Mouse (Mus musculus) layer of hippocampus, adult 18-20 months (tissue): ENCODE data around the gene Dhx40. TPM values are rescaled to one million over a fixed set of nuclear protein-coding genes. Genes with fewer than 3 reads are reported as not detected.
"Not testable (repeated sequence)": the region's sequence is repeated elsewhere in the genome, so short reads cannot be mapped to it uniquely, and the experiment has no call there.

ENCODE experiments used
- DNase-seq, 2 experiments: peaks; one replicate each; pipeline ENCODE4 v3.0.0; 2022; ENCODE audit warnings: low spot score in 2 of 2
- total RNA-seq, 2 experiments: library from RNA; stranded (reverse); gene quantifications; 2 replicates each; pipeline ENCODE4 v1.2.3; 2021

The Dhx40 gene
- total RNA-seq, 2 experiments from 2014 or later: 25.7 to 28.9 TPM

GRCm38 (mm10) chr11:86756156-86757141 lies 51.1 kb downstream of the Dhx40 start:
- peak in 1 of 2 experiments; percentile 65 for DNase-seq

DNA sequence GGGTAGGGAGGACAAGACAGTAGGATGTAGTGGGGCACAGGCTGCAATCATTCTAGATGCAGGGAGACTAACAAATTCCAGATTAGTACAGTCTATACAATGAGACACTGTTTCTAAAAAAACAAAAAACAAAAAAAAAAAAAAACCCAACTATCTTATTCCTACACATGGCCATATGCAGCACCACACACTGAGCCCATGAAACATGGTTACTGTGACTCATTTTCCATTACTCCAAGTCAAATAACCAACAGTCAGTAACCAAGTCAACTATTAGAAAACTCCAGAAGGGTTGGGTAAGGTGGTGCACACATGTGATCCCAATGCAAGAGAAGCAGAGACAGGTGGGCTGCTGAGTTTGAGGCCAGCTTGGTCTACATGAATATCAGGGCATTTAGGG lies 55.1 kb downstream of the Dhx40 start:
- no peak for DNase-seq

- no peak for DNase-seq
Observed at GRCm38 (mm10) chr11:86751010-86751409, 56.5 kb downstream of the Dhx40 start.

DNA sequence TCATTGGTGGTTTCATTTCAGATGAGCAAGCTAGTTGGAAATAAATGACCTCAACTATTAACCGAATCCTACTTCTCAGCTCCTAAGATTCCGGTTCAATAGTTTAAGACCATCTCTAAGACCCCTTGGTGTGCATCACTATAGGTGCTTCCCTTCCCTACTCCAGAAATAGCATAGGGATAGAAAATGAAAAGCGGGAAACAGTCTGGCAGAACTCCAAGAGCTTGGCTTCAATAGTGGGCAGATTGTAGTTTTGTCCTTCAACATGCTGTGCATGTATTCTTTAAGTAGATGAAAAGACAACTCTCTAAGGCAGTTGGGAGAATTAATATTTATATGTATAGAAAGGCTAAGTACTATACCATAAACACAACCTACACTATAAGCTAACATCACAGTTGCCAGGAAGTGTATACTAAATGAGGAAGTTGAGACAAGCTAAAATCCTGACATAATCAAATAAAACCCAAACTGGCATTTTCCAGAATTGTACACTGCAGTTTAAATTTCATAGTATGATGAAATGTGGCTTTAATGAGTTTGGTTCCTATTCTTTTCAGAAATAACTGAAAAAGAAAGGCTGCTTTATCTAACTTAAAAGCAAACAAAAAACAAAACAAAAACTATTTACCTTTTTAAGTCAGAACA lies 57.6 kb downstream of the Dhx40 start:
- no peak for DNase-seq

GRCm38 (mm10) chr11:86745634-86746404 lies 61.7 kb downstream of the Dhx40 start:
- DNase-seq: no peak

DNA sequence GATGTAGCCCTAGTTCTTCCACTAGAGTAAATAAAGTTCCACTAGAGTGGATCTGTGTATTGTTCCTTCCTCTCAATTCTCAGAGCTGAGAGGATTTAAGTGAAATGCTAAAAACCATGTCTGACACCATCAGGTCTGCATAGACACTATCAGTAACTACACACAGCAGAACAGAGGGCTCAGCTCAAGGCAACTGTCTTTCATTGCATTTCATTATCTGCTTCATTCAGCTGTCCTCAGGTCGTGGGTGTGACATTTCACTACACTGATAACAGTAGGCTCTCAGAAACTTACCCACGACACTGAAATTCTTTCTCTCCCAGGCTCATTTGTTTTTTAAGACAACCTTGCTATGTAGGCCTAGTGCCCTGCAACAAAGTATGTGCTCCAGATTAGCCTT lies 64.9 kb downstream of the Dhx40 start:
- DNase-seq: peak in 1 of 2 experiments; percentile 22

- DNase-seq: no peak
Observed at GRCm38 (mm10) chr11:86741505-86741904, 66.0 kb downstream of the Dhx40 start.

GRCm38 (mm10) chr11:86739470-86739869 lies 68.1 kb downstream of the Dhx40 start:
- DNase-seq: no peak

DNA sequence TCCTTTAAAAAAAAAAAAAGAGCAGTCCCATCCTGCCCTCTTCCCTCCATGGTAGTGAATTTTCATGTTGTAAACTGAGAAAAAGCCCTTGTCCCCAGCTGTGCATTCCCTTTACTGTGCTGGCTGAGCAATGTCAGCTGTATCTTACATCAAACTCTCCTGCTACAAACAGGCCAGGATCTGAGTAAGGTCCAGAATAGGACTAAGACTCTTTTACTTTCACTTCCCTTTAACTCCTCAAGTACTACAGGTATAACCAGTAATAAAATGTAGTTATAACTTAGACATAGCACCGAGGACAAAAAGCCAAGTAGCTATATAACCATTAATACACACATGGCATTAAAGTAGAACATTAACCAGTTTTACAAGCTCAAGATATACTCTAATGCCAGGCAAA lies 68.6 kb downstream of the Dhx40 start:
- DNase-seq: no peak

- not testable (repeated sequence) for DNase-seq
Observed at GRCm38 (mm10) chr11:86738308-86738707, 69.2 kb downstream of the Dhx40 start.

GRCm38 (mm10) chr11:86737301-86738000 lies 70.1 kb downstream of the Dhx40 start:
- DNase-seq: no peak

- DNase-seq: no peak
Observed at GRCm38 (mm10) chr11:86734993-86735392, 72.6 kb downstream of the Dhx40 start.

- DNase-seq: peak in 1 of 2 experiments; percentile 25
Observed at GRCm38 (mm10) chr11:86734241-86734939, 73.2 kb downstream of the Dhx40 start.

- no peak for DNase-seq
Observed at GRCm38 (mm10) chr11:86731443-86731842, 76.1 kb downstream of the Dhx40 start.

DNA sequence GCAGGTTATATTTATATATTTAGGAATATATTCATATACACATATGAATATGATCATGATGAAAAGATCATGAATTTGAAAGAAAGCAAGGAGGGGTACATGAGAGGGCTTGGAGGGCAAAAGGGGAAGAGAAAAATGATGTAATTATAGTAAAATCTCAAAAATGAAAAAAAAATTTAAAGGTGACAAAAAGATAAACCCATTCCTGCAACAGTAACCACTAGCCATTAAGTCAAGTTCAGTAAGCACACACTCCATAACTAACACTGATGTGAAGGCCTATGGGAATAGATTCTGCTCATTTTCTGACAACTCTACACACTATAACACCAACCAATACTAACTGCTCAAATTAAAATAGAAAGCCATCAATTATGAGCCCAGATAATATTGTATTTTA lies 81.9 kb downstream of the Dhx40 start:
- no peak for DNase-seq

- DNase-seq: no peak
Observed at GRCm38 (mm10) chr11:86724982-86725381, 82.6 kb downstream of the Dhx40 start.

GRCm38 (mm10) chr11:86724004-86724403 lies 83.5 kb downstream of the Dhx40 start:
- no peak for DNase-seq

DNA sequence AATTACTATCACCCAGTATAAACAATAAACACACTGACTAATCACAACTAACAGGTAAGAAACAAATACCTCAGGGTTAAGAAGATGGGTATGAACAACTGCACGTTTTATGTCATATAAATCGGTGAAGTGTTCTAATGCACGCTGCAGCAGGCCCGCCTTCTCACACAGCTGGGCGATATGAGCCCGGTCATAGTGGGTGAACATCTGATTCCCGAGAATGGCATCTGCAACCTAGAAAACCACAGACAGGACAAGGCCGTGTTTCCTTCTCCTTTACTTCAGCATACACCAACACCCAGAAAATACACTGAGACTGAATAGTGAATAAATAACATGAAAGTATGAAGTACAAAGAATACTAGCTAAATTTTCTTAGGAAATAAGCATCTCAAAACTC lies 88.2 kb downstream of the Dhx40 start:
- no peak for DNase-seq
